Mouse (Mus musculus) erythroblast, embryonic 14.5 days (primary cell): Measurements from ENCODE around the gene Cox5a. TPM values are rescaled to one million over a fixed set of nuclear protein-coding genes. Genes with fewer than 3 reads are reported as not detected.

Experiments used
- H3K27me3 ChIP-seq: 2 replicates; pipeline ENCODE4 v1.6.1; 2012; ENCODE audit warnings: inconsistent platforms; ENCODE audit not compliant: control insufficient read depth
- H3K36me3 ChIP-seq: 2 replicates; pipeline ENCODE4 v1.6.1; 2012; ENCODE audit warnings: mild to moderate bottlenecking, inconsistent platforms; ENCODE audit not compliant: control insufficient read depth
- H3K4me1 ChIP-seq: 2 replicates; pipeline ENCODE4 v1.6.1; 2012; ENCODE audit warnings: inconsistent platforms; ENCODE audit not compliant: control insufficient read depth
- H3K4me3 ChIP-seq: replicated peaks from 2 replicates; pipeline ENCODE3; 2012; ENCODE audit warnings: moderate library complexity, mild to moderate bottlenecking, inconsistent platforms
- H3K9me3 ChIP-seq: 2 replicates; pipeline ENCODE4 v1.6.1; 2012; ENCODE audit warnings: low read length, inconsistent platforms, mixed read lengths; ENCODE audit not compliant: control insufficient read depth
- GATA1 ChIP-seq: IDR thresholded peaks from 2 replicates; pipeline ENCODE4 v1.6.1; 2012; ENCODE audit warnings: low read length, inconsistent platforms, mixed read lengths
- TAL1 ChIP-seq: IDR thresholded peaks from 3 replicates; pipeline ENCODE4 v1.6.1; 2012; ENCODE audit warnings: low read length, inconsistent platforms, mixed read lengths
- polyA plus RNA-seq: library from polyadenylated mRNA; stranded (reverse); fragments of >175 nt; gene quantifications from 2 replicates; pipeline ENCODE4 v1.2.3, GENCODE M21; 2012

The Cox5a gene
- polyA plus RNA-seq, 1 experiment: 25.8 TPM

DNA sequence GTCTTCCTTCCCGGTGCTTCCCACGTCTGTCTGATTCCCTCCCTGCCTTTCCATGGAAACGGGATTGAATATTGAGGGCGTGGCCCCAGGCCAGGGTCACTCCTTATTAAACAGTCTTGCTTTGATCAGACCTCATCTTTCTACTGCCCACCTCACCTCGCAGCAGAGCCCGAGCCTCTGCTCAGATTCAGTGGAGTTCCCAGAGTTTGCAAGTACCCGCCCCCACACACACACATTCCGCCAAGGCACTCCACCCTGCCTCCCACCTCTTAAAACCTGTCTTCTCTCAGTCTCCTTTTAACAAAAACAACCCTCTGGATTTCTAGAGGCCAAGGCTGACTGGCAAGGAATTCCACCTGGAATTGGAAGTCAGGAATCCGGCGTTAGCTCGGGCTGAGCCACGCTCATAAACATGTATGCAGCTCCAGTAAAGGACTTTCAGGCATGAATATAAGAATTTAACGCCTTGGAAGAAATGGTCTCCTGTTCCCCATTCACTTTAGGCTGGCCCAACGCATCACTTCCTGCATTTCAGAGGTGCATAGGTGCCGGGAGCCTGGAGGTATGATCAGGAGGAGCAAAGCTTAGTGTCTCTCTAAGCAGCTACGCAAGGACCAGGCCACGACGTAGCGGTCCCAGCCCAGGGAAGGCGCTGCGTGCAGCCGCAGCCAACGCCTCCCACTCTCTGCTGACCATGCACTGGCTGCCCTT, 18.0 kb upstream of the Cox5a start:
- no peaks in the 10 kb centered on the region for H3K36me3 ChIP-seq
- peaks cover 94% of the 10 kb centered on the region for H3K27me3 ChIP-seq
- H3K9me3 ChIP-seq: peaks cover 15% of the 10 kb centered on the region; the same call in 1 of the 2 replicates
- H3K4me3 ChIP-seq: no peak overlapping the region
- H3K4me1 ChIP-seq: peaks cover 41% of the 10 kb centered on the region
- TF ChIP-seq TAL1 (no peak), GATA1 (no peak)

DNA sequence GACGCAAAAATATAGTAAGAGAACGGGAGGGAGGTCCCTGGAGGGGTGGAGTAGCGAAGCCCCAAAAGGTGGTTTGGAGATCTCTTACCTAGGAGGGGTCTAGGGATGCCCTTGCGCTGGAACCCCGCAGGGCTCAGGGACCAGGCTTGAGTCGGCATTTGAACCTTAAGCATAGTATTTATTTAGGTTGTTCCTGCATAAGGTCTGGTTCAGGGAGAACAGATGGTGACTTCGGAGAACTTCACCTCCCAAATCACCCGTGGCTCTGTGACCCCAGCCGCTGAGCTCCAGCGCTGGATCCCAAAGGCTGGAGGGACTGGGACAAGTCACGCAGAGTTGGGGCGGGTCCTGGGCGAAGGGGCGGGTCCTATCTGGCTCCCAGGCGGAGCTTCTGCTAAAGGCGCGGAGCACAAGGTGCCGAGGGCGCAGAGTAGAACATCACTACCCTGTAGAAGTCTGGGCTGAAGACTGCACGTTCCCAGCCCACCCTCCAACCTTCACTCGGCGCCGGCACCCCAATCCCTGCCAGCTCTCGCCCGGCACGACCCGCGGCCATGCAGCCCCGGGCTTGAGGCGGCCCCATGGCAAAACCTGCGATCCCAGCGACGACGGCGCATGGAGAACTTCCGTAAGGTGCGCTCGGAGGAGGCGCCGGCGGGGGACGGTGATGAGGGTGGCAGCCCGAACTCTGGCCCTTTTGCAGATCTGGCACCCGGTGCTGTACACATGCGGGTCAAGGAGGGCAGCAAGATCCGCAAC, 17.3 kb upstream of the Cox5a start, which contains the start of gene Rpp25:
Gene Rpp25, plus strand, starts transcription at position 405 of the 759 bp plus-strand sequence.
- H3K4me3 ChIP-seq: peak within 1 kb of the TSS; percentile 8
- no peak for TF ChIP-seq GATA1
- TF ChIP-seq TAL1: no peak
- H3K9me3 ChIP-seq: peaks cover 15% of the 10 kb centered on the region; the same call in 1 of the 2 replicates
- H3K4me1 ChIP-seq: peaks cover 41% of the 10 kb centered on the region
- H3K27me3 ChIP-seq: peaks cover 86% of the 10 kb centered on the region
- H3K36me3 ChIP-seq: no peaks in the 10 kb centered on the region

DNA sequence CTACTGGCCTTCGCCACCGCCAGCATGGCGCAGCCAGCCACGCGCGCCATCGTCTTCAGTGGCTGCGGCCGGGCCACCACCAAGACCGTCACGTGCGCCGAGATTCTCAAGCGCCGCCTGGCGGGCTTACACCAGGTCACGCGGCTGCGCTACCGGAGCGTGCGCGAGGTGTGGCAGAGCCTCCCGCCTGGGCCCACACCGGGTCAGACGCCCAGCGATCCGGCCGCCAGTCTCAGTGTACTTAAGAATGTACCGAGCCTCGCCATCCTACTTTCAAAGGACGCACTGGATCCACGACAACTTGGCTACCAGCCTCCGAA, 16.7 kb upstream of the Cox5a start:
- H3K27me3 ChIP-seq: peaks cover 81% of the 10 kb centered on the region
- H3K9me3 ChIP-seq: peaks cover 15% of the 10 kb centered on the region; the same call in 1 of the 2 replicates
- no peak for TF ChIP-seq GATA1
- no peak for TF ChIP-seq TAL1
- peak overlapping the region; percentile 8 for H3K4me3 ChIP-seq
- H3K4me1 ChIP-seq: peaks cover 41% of the 10 kb centered on the region
- no peaks in the 10 kb centered on the region for H3K36me3 ChIP-seq

DNA sequence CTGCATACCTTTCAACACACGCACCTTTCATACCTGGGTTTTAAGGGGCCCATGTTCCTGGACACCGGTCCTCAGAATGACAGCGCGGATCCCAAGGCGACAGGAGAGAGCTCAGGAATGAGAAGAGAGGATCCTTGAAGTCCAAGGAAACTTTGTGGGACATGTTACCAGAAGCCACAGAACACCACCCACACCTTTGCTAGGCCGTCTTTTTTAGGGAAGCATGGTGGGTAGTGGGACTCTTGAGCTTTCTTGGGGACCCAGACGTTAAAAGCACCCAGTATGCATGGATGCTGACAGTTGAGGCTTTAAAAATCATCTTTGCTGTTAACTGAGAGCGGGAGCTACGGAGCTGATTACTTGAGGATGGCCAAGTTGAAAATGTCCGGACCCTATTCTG, 16.2 kb upstream of the Cox5a start:
- TF ChIP-seq TAL1: no peak
- no peak for TF ChIP-seq GATA1
- Histone ChIP-seq H3K9me3 (peaks cover 15% of the 10 kb centered on the region; the same call in 1 of the 2 replicates), H3K27me3 (peaks cover 79% of the 10 kb centered on the region), H3K4me1 (peaks cover 45% of the 10 kb centered on the region), H3K36me3 (no peaks in the 10 kb centered on the region), H3K4me3 (no peak overlapping the region)

DNA sequence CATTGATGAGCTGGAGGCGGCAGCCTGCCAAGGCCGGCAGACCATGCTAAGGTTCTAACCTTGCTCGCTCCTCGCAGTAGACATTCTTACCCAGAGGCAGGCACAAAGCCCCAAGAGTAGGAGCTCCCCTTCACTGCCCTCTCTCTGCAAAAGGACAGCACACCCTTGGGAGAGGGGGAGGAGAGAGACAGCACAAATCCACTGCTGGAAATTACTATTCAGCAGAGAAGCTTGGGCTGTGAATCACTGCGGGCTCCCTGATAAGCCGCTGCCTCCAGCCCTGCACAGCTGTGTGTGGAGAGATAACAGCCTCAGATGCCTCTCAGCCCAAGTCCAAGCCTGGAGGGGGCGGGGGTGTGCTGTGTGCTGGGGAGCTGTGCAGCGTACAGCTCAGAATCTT, 15.4 kb upstream of the Cox5a start:
- peaks cover 52% of the 10 kb centered on the region for H3K4me1 ChIP-seq
- no peak overlapping the region for H3K4me3 ChIP-seq
- H3K9me3 ChIP-seq: peaks cover 15% of the 10 kb centered on the region; the same call in 1 of the 2 replicates
- H3K27me3 ChIP-seq: peaks cover 79% of the 10 kb centered on the region
- TF ChIP-seq TAL1 (peak; percentile 96), GATA1 (peak; percentile 87)
- no peaks in the 10 kb centered on the region for H3K36me3 ChIP-seq

DNA sequence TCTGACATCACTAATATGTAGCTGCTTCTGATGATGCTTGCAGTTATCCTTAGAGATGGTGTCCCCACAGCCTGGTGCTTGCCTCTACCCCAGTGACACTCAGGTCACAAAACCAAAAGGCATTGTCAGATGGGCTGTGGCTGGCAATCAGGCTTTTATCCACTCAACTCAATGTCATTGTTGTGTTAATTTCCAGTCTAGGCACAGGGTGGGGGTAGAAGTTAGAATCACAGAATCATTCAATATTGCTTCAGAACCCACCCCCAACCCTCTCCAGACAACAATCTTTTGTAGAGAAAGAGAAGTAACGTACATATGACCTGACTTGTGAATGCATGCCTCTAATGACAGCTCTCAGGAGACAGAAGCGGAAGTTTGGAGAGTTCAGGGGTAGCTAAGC, 10.5 kb upstream of the Cox5a start:
- no peak overlapping the region for H3K4me3 ChIP-seq
- peaks cover 29% of the 10 kb centered on the region for H3K4me1 ChIP-seq
- H3K36me3 ChIP-seq: no peaks in the 10 kb centered on the region
- TF ChIP-seq TAL1 (no peak), GATA1 (no peak)
- H3K27me3 ChIP-seq: peaks cover 53% of the 10 kb centered on the region
- H3K9me3 ChIP-seq: peaks cover 3% of the 10 kb centered on the region; the same call in 1 of the 2 replicates

DNA sequence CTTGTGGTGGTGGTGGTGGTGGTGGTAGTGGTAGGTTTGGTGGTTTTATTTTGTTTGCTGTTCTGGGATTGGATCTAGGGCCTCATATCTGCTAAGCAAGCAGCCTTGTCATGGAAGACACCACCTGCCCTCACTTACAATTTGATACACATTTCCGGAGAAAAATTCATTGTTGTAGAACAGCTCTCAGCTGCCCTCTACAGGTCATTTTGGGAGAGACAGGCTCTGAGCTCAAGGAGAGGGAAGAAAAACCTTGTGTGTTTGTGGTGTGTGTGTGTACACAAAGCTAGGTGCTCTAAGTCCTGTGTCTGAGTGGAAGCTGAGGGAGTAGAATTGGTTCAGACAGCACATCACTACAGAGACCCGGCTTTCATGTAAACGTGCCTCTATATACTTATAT, 4.0 kb upstream of the Cox5a start:
- Histone ChIP-seq H3K4me3 (no peak overlapping the region), H3K36me3 (no peaks in the 10 kb centered on the region), H3K4me1 (peaks cover 13% of the 10 kb centered on the region), H3K27me3 (peaks cover 14% of the 10 kb centered on the region), H3K9me3 (no peaks in the 10 kb centered on the region)
- TF ChIP-seq TAL1: no peak

DNA sequence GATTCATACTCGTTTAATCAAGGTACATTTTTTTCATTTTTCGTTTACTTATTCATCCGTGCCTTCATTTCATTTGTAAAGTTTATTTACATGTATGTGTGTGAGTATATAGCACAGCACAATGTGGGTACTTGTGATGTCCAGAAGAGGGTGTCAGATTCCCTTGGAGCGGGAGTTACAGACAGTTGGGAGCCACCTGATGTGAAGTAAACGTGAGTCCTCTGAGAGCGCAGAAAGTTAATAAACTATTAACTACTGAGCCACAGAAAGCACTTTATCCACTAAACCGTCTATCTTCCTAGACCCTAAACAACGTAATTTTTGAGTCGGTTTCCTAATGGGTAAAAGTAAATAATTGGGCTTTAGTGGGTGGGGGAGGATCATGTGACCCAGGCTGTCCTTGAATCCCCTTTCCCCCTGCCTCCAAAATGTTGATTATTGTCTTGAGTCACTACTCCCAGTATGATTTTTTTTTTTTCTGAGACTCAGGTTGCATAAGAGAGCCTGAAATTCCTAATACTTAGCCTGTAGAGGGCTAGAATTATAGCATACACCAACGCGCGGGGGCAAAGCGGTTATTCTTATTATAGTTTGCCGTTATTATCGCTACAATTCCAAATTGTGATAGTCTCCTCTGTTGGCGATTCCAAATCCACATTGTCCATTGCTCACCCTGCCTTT, 559 bp upstream of the Cox5a start:
- peaks cover 41% of the 10 kb centered on the region for H3K4me1 ChIP-seq
- H3K4me3 ChIP-seq: peak overlapping the region; percentile 88
- no peaks in the 10 kb centered on the region for H3K27me3 ChIP-seq
- H3K9me3 ChIP-seq: no peaks in the 10 kb centered on the region
- H3K36me3 ChIP-seq: peaks cover 11% of the 10 kb centered on the region
- TF ChIP-seq TAL1: no peak
- no peak for TF ChIP-seq GATA1

DNA sequence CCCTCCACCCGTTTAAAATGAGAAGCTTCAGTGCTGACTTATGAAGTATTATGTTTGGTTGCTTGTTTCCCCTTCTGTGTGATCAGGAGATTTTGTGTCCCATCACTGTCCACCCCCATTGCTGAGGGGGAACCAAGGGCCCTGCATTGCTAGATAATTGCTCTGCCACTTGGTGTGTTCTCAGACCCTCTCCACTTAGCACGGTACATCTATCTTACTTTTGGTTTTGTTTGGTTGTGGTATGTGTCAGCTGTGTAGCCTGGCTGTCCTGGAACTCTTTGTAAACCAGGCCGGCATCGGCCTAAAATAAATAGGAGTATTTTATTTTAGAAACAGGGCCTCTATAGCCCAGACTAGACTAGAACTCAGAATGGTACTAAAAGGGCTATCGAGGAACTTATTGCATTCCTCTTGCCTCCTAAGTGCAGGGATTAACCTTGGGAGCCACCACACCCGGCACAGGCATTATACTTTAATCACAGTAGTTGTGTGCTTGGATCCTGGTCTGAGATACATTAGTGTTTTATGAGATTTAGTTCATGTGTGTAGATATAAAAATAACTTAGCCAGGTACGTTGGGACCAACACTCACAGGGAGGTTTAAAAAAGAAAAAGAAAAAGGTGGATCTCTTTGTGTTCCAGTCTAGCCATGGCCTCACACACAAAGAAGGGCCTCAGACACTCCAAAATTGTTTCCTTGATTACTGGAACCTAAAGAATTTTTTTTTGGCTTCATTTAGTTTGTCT, 1.2 kb downstream of the Cox5a start:
- TF ChIP-seq GATA1: no peak
- TF ChIP-seq TAL1: no peak
- no peaks in the 10 kb centered on the region for H3K9me3 ChIP-seq
- peak overlapping the region; percentile 88 for H3K4me3 ChIP-seq
- peaks cover 17% of the 10 kb centered on the region for H3K36me3 ChIP-seq
- peaks cover 47% of the 10 kb centered on the region for H3K4me1 ChIP-seq
- no peaks in the 10 kb centered on the region for H3K27me3 ChIP-seq
